Mouse (Mus musculus) bone marrow, adult 2 months (tissue): Measurements from ENCODE around the gene Etfrf1. TPM values are rescaled to one million over a fixed set of nuclear protein-coding genes. Genes with fewer than 3 reads are reported as not detected.
A peak's percentile ranks its signal among the peaks of the same experiment; 100 is the strongest.

ENCODE experiments used
- H3K27ac ChIP-seq: fragments of 200-500 bp; 2 replicates; pipeline ENCODE4 v1.5.1; 2012; ENCODE audit warnings: low read depth, mild to moderate bottlenecking, control low read depth, inconsistent platforms, low read length; ENCODE audit not compliant: control insufficient read depth, poor library complexity, insufficient read depth
- H3K4me1 ChIP-seq: fragments of 200-500 bp; 2 replicates; pipeline ENCODE4 v1.6.1; 2011; ENCODE audit warnings: low read length; ENCODE audit not compliant: control insufficient read depth, insufficient read depth
- H3K4me3 ChIP-seq: fragments of 200-500 bp; replicated peaks from 2 replicates; pipeline ENCODE3; 2011; ENCODE audit warnings: mild to moderate bottlenecking, low read depth, low read length, control low read depth; ENCODE audit not compliant: control insufficient read depth
- CTCF ChIP-seq: fragments of 200-500 bp; IDR thresholded peaks from 2 replicates; pipeline ENCODE4 v1.5.1; 2011; ENCODE audit warnings: low read length, control low read depth; ENCODE audit not compliant: control insufficient read depth, insufficient read depth
- POLR2A ChIP-seq: fragments of 200-500 bp; IDR thresholded peaks from 2 replicates; pipeline ENCODE4 v1.6.1; 2011; ENCODE audit warnings: low read depth, mild to moderate bottlenecking, control low read depth, low read length, borderline replicate concordance; ENCODE audit not compliant: control insufficient read depth
- WGBS: fragments of 180-500 bp; shearing (Covaris S2); methylation state at CpG from one replicate; pipeline ENCODE4 v1.1.7; 2018; 5-methylcytosine and 5-hydroxymethylcytosine counted together
- polyA plus RNA-seq: library from polyadenylated mRNA; stranded (reverse); fragments of >200 nt; gene quantifications from 2 replicates; pipeline ENCODE4 v1.2.4, GENCODE M21; 2011; ENCODE audit warnings: low replicate concordance; ENCODE audit not compliant: missing spikeins, insufficient read depth, insufficient read length

Etfrf1 gene
- polyA plus RNA-seq, 1 experiment = 17.9 TPM

- Histone ChIP-seq H3K27ac (peak overlapping the region; percentile 77), H3K4me3 (peak overlapping the region; percentile 84), H3K4me1 (no peaks in the 10 kb centered on the region; the same call in 1 of the 2 replicates)
- no peak for TF ChIP-seq CTCF
- TF ChIP-seq POLR2A = no peak
- 1% methylated on average over 21 of the region's 21 CpGs for WGBS
Observed at GRCm38 (mm10) chr6:145211376-145212305, 707 bp downstream of the Etfrf1 start.

GRCm38 (mm10) chr6:145213916-145214315, 3.0 kb downstream of the Etfrf1 start:
- Histone ChIP-seq H3K4me1 (no peaks in the 10 kb centered on the region; the same call in 1 of the 2 replicates), H3K27ac (no peak overlapping the region), H3K4me3 (no peak overlapping the region)
- TF ChIP-seq POLR2A = no peak
- WGBS = 89% methylated on average over 2 of the region's 2 CpGs

GRCm38 (mm10) chr6:145215826-145216225, 4.9 kb downstream of the Etfrf1 start:
- Histone ChIP-seq H3K4me1 (no peaks in the 10 kb centered on the region; the same call in 1 of the 2 replicates), H3K27ac (no peak overlapping the region), H3K4me3 (no peak overlapping the region)
- 85% methylated on average over 3 of the region's 3 CpGs for WGBS
- TF ChIP-seq POLR2A (no peak), CTCF (no peak)

- Histone ChIP-seq H3K4me1 (no peaks in the 10 kb centered on the region), H3K4me3 (no peak overlapping the region), H3K27ac (no peak overlapping the region)
- 93% methylated on average over 6 of the region's 6 CpGs for WGBS
- no peak for TF ChIP-seq POLR2A
- TF ChIP-seq CTCF = no peak
Observed at GRCm38 (mm10) chr6:145224246-145224645, 13.3 kb downstream of the Etfrf1 start.

- Histone ChIP-seq H3K27ac (no peak overlapping the region), H3K4me1 (no peaks in the 10 kb centered on the region), H3K4me3 (no peak overlapping the region)
- TF ChIP-seq CTCF (no peak), POLR2A (no peak)
- WGBS = 69% methylated on average over 3 of the region's 3 CpGs
Observed at GRCm38 (mm10) chr6:145226296-145226695, 15.4 kb downstream of the Etfrf1 start.

GRCm38 (mm10) chr6:145234391-145234790, 23.5 kb downstream of the Etfrf1 start:
- TF ChIP-seq POLR2A = no peak
- TF ChIP-seq CTCF = no peak
- Histone ChIP-seq H3K27ac (no peak overlapping the region), H3K4me3 (no peak overlapping the region), H3K4me1 (no peaks in the 10 kb centered on the region)
- 88% methylated on average over 1 of the region's 1 CpGs for WGBS

- H3K4me3 ChIP-seq = no peak overlapping the region
- WGBS = 83% methylated on average over 6 of the region's 6 CpGs
- H3K27ac ChIP-seq = no peak overlapping the region
- no peaks in the 10 kb centered on the region for H3K4me1 ChIP-seq
- TF ChIP-seq CTCF (no peak), POLR2A (no peak)
Observed at GRCm38 (mm10) chr6:145235367-145235766, 24.4 kb downstream of the Etfrf1 start.

- H3K4me1 ChIP-seq = no peaks in the 10 kb centered on the region
- WGBS = 77% methylated on average over 4 of the region's 4 CpGs
- H3K27ac ChIP-seq = no peak overlapping the region
- no peak overlapping the region for H3K4me3 ChIP-seq
- TF ChIP-seq CTCF (no peak), POLR2A (no peak)
Observed at GRCm38 (mm10) chr6:145237148-145237547, 26.2 kb downstream of the Etfrf1 start.
